Mouse (Mus musculus) lung, postnatal 0 days (tissue): ENCODE measurements around the gene Gnai3.

Source experiments
- CTCF ChIP-seq: IDR thresholded peaks from 2 replicates; pipeline ENCODE4 v1.5.1; 2016; ENCODE audit warnings: antibody characterized with exemption, mild to moderate bottlenecking
- EP300 ChIP-seq: IDR thresholded peaks from 2 replicates; pipeline ENCODE4 v1.6.1; 2016; ENCODE audit warnings: antibody characterized with exemption, mild to moderate bottlenecking, control low read depth

DNA sequence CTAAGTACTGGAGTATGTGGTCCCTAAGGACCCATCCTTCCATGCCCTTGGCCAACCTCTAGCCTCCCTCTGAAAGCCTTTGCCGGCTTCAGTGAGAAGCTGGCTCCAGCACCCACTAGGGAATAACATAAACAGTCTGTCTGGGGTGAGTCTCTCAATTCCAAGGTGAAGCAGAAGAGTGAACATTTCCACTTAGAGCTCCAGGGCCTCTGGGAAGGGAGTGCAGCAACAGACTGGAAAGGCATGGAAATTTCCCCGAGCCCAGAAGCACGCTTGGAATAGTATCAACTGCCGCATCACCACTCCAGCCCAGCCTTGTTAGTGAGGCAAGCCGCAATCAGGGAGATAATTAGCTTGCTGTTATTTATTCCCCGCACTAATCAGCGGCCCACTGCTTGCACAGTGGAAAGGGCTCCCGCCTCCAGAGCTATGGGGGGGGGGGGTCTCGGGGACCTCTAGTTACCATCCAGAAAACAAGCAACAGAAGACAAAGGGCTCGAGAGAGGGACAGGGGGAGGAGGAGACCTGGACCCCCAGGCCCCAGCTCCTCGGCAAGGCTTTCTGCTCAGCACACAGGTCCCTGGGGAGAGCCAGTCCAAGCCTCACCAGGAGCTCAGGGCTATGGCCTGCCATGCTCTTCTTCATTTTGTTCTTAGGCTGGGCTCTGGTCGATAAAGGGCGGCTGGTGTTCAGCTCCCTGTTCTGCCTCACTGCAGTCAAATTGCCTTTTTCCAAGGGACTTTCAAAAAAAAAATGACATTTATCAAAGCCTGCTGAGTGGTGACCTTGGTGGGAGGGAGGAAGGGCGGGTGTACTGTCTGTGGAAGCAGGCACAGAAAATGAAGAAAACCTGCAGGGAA is 29.0 kb upstream of the Gnai3 start:
- TF ChIP-seq CTCF (no peak), EP300 (no peak)
